In the genomic region with DNA sequence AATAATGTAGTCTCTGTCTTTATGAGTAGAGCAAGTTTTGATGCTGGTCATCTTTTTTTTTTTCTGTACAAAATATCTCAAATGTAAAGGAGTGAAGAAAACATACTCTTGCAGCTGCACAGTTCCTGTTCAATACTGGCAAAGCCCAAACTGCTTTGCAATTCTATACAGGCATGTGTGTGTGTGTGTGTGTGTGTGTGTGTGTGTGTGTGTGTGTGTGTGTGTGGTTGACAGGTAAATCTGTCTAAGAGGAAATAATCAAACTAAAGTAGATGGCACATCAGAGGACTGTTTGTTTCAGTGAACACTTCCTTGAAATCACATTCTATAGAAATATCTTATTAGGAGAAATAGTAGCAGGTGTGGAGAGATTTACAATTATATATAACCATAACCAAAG, we compare ENCODE assay signal across 14 mouse cellular contexts.
"Had no signal": no experiment of that assay in that cellular context is flagged by ENCODE, and none has a peak within 500 bp of the region (broad histone marks: within the 10 kb centered on the region; RNA-seq: fewer than 3 reads in every experiment).

No protein-coding gene starts in this region.

- DNase-seq: gastrocnemius, postnatal 25 days; heart, adult 18-20 months; heart, postnatal 10 days; heart, postnatal 4 days; kidney, adult 18-20 months; kidney, adult 8-10 months; kidney, postnatal 10 days; kidney, postnatal 25 days; kidney, postnatal 4 days; left cerebral cortex, postnatal 4 days had no signal

- ATAC-seq: inflammation-experienced regulatory T-cells, adult 6 months; intestine, embryonic 15.5 days; intestine, postnatal 0 days; liver, embryonic 12.5 days had no signal
